Mouse (Mus musculus): ENCODE measurements around the gene 2010111I01Rik. TPM values are rescaled to one million over a fixed set of nuclear protein-coding genes. Genes with fewer than 3 reads are reported as not detected.

The 2010111I01Rik gene
- total RNA-seq, 1 experiment, result 58.3 TPM

DNA sequence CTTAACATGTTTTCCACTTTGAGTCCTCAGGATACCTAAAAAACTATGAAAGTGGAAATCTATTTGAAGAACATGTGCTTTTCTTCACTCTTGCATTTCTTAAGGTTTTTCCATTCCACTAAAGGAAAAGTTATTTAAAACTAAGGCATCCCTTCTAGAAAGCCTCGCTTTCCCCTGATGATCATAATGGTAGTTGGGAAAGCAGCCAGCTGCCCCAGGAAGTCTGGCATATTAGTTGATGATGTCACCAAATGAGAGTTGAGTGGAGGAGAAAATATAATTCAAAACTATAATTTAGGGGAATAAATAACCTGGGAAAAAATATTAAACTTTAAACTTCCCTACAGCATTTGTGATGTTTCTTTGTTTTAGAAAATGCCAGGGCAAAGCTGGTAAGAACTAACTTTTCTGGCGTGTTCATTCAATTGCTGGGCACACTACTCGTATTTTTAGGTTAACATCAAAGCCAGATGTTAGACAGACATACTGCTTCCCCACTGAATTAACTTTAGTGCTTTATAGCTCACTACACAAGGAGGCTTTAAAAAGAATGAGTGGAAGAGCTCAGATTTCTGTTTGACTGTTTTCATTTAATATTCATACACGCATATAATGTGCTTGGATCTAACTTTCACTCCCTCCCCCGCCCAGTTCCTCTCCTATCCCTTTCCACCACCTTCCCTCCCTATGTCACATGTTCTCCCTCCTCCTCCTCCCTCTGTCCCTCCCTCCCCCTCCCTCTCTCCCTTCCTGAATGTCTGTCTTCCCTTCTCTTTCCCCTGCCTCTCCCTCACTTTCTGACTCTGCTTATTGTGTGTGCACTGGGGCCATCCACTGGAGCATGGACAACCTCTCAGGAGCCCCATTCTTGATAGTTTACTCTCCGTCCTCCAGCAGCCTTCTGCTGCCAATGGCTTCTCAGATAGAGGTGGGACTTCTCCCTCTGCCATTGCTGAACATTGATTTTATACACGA lies 58.8 kb downstream of the 2010111I01Rik start:
- Histone ChIP-seq H3K9ac (ENCODE audit: insufficient read depth, low read depth, low read length, poor library complexity, severe bottlenecking) (no peak overlapping the region), H3K4me3 (ENCODE audit: insufficient read depth in 1 of 2, low read depth in 1 of 2, low read length in 2 of 2, poor library complexity in 1 of 2, severe bottlenecking in 1 of 2) (no peak overlapping the region), H3K9me3 (ENCODE audit: control insufficient read depth, insufficient read depth, low read depth, low read length) (no peaks in the 10 kb centered on the region), H3K36me3 (ENCODE audit: control insufficient read depth, insufficient read depth, low read length, poor library complexity, severe bottlenecking) (no peaks in the 10 kb centered on the region), H3K27ac (ENCODE audit: insufficient read depth, low read depth, low read length, poor library complexity, severe bottlenecking) (no peak overlapping the region), H3K4me1 (ENCODE audit: control insufficient read depth in 2 of 2, insufficient read depth in 2 of 2, low read length in 2 of 2, poor library complexity in 1 of 2) (no peaks in the 10 kb centered on the region)
- DNase-seq (ENCODE audit: low read depth, low spot score), result no peak
- TF ChIP-seq HCFC1 (IDR thresholded peaks at IDR 0.05; ENCODE audit: borderline replicate concordance, insufficient read depth, low read length) (no peak), CHD2 (IDR thresholded peaks at IDR 0.05; ENCODE audit: low read depth, low read length) (no peak), ZNF384 (IDR thresholded peaks at IDR 0.05; ENCODE audit: low read depth, low read length) (no peak), MAFK (IDR thresholded peaks at IDR 0.05; ENCODE audit: insufficient read depth, low read depth, low read length) (no peak), ZC3H11A (IDR thresholded peaks at IDR 0.05; ENCODE audit: borderline replicate concordance, low read depth, low read length) (no peak)
- in situ Hi-C loops (cut with MboI; ENCODE audit: low sequenced_read_pairs in 2 of 2, unreplicated experiment in 2 of 2), result no loop called here

DNA sequence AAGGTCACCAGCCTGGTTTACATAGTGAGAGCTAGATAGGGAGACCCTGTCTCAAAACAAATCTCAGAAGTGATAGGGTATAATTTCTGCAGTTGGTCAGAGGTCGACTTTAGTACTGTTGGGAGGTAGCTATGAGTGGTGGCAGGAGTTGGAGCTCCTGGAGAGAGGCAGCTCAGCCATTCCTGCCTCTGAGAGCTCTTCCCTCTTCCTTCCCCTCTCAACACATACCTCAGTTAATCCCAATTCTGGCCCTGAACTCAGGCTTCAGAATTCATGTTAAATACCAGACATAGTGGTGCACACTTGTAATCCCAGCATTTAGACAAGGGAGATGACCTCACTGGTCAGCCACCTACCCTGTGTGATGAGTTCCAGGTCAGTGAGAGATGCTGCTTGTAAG lies 65.3 kb downstream of the 2010111I01Rik start:
- no peak overlapping the region for H3K4me3 ChIP-seq (ENCODE audit: insufficient read depth in 1 of 2, low read depth in 1 of 2, low read length in 2 of 2, poor library complexity in 1 of 2, severe bottlenecking in 1 of 2)
- H3K36me3 ChIP-seq (ENCODE audit: control insufficient read depth, insufficient read depth, low read length, poor library complexity, severe bottlenecking), result no peaks in the 10 kb centered on the region
- H3K9me3 ChIP-seq (ENCODE audit: control insufficient read depth, insufficient read depth, low read depth, low read length), result no peaks in the 10 kb centered on the region
- TF ChIP-seq HCFC1 (IDR thresholded peaks at IDR 0.05; ENCODE audit: borderline replicate concordance, insufficient read depth, low read length) (no peak), ZC3H11A (IDR thresholded peaks at IDR 0.05; ENCODE audit: borderline replicate concordance, low read depth, low read length) (no peak), ZNF384 (IDR thresholded peaks at IDR 0.05; ENCODE audit: low read depth, low read length) (no peak), MAFK (IDR thresholded peaks at IDR 0.05; ENCODE audit: insufficient read depth, low read depth, low read length) (no peak), CHD2 (IDR thresholded peaks at IDR 0.05; ENCODE audit: low read depth, low read length) (no peak)
- H3K27ac ChIP-seq (ENCODE audit: insufficient read depth, low read depth, low read length, poor library complexity, severe bottlenecking), result no peak overlapping the region
- in situ Hi-C loops (cut with MboI; ENCODE audit: low sequenced_read_pairs in 2 of 2, unreplicated experiment in 2 of 2), result loop anchor here in 1 of 2 experiments (25.0 kb wide), 1 partner anchor 307 kb away; no protein-coding TSS in a partner anchor
- DNase-seq (ENCODE audit: low read depth, low spot score), result no peak
- H3K4me1 ChIP-seq (ENCODE audit: control insufficient read depth in 2 of 2, insufficient read depth in 2 of 2, low read length in 2 of 2, poor library complexity in 1 of 2), result peaks cover 0 to 7% of the 10 kb centered on the region in 2 experiments; a peak in 2 of 4 replicates
- H3K9ac ChIP-seq (ENCODE audit: insufficient read depth, low read depth, low read length, poor library complexity, severe bottlenecking), result no peak overlapping the region

DNA sequence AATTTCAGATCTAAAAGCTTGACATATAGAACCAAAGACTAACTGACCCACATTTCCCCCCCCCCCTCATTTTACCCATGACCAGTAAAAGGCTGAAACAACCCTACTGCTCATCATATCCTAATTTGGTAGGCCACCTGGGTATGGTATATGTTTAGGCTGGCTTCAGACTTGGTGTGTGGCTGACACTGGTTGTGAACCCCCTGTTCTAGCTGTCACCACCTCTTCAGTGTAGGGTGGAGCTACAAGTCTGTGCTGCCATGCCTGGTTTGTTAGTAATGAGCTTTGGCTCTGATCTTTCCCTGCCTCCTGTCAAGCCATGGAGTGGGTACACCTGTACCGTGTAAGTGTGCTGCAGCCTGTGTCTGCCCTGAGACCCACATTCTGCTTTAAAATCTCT lies 66.6 kb downstream of the 2010111I01Rik start:
- no peaks in the 10 kb centered on the region for H3K36me3 ChIP-seq (ENCODE audit: control insufficient read depth, insufficient read depth, low read length, poor library complexity, severe bottlenecking)
- no peak overlapping the region for H3K27ac ChIP-seq (ENCODE audit: insufficient read depth, low read depth, low read length, poor library complexity, severe bottlenecking)
- H3K9me3 ChIP-seq (ENCODE audit: control insufficient read depth, insufficient read depth, low read depth, low read length), result no peaks in the 10 kb centered on the region
- TF ChIP-seq HCFC1 (IDR thresholded peaks at IDR 0.05; ENCODE audit: borderline replicate concordance, insufficient read depth, low read length), result no peak
- TF ChIP-seq CHD2 (IDR thresholded peaks at IDR 0.05; ENCODE audit: low read depth, low read length), result no peak
- no peak for TF ChIP-seq ZNF384 (IDR thresholded peaks at IDR 0.05; ENCODE audit: low read depth, low read length)
- TF ChIP-seq ZC3H11A (IDR thresholded peaks at IDR 0.05; ENCODE audit: borderline replicate concordance, low read depth, low read length), result no peak
- TF ChIP-seq MAFK (IDR thresholded peaks at IDR 0.05; ENCODE audit: insufficient read depth, low read depth, low read length), result no peak
- peaks cover 0 to 7% of the 10 kb centered on the region in 2 experiments; a peak in 2 of 4 replicates for H3K4me1 ChIP-seq (ENCODE audit: control insufficient read depth in 2 of 2, insufficient read depth in 2 of 2, low read length in 2 of 2, poor library complexity in 1 of 2)
- no peak overlapping the region for H3K4me3 ChIP-seq (ENCODE audit: insufficient read depth in 1 of 2, low read depth in 1 of 2, low read length in 2 of 2, poor library complexity in 1 of 2, severe bottlenecking in 1 of 2)
- in situ Hi-C loops (cut with MboI; ENCODE audit: low sequenced_read_pairs in 2 of 2, unreplicated experiment in 2 of 2), result loop anchor here in 1 of 2 experiments (25.0 kb wide), 1 partner anchor 306 kb away; no protein-coding TSS in a partner anchor
- H3K9ac ChIP-seq (ENCODE audit: insufficient read depth, low read depth, low read length, poor library complexity, severe bottlenecking), result no peak overlapping the region
- no peak for DNase-seq (ENCODE audit: low read depth, low spot score)

DNA sequence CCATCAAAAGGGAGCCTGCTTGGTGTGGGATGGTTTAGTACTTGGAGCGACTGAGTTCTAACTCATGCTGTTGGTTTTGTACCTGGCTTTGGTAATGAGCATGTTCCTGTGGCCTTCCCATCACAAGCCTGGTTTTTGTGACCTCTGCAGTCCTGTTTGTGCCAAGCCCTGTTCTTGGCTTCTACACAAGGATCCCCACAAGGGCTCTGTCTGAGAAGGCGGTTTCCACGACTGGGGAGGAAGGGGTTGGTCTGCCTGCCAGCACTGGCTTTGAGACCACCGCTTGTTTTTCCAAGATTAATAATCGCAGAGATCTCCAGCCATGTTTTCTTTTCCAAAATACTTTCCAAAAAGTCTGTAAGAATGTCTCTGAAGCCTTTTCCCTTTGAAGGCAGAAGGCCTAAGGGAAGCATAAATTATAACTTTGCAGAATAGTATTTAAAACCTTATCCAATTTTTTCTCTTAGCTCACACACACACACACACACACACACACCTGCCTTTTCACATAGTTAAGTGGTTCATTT lies 67.7 kb downstream of the 2010111I01Rik start:
- peaks cover 0 to 7% of the 10 kb centered on the region in 2 experiments; a peak in 2 of 4 replicates for H3K4me1 ChIP-seq (ENCODE audit: control insufficient read depth in 2 of 2, insufficient read depth in 2 of 2, low read length in 2 of 2, poor library complexity in 1 of 2)
- H3K9me3 ChIP-seq (ENCODE audit: control insufficient read depth, insufficient read depth, low read depth, low read length), result no peaks in the 10 kb centered on the region
- H3K4me3 ChIP-seq (ENCODE audit: insufficient read depth in 1 of 2, low read depth in 1 of 2, low read length in 2 of 2, poor library complexity in 1 of 2, severe bottlenecking in 1 of 2), result no peak overlapping the region
- no peak overlapping the region for H3K27ac ChIP-seq (ENCODE audit: insufficient read depth, low read depth, low read length, poor library complexity, severe bottlenecking)
- TF ChIP-seq MAFK (IDR thresholded peaks at IDR 0.05; ENCODE audit: insufficient read depth, low read depth, low read length) (no peak), HCFC1 (IDR thresholded peaks at IDR 0.05; ENCODE audit: borderline replicate concordance, insufficient read depth, low read length) (no peak), ZC3H11A (IDR thresholded peaks at IDR 0.05; ENCODE audit: borderline replicate concordance, low read depth, low read length) (no peak), ZNF384 (IDR thresholded peaks at IDR 0.05; ENCODE audit: low read depth, low read length) (no peak), CHD2 (IDR thresholded peaks at IDR 0.05; ENCODE audit: low read depth, low read length) (no peak)
- no peak for DNase-seq (ENCODE audit: low read depth, low spot score)
- H3K9ac ChIP-seq (ENCODE audit: insufficient read depth, low read depth, low read length, poor library complexity, severe bottlenecking), result no peak overlapping the region
- in situ Hi-C loops (cut with MboI; ENCODE audit: low sequenced_read_pairs in 2 of 2, unreplicated experiment in 2 of 2), result loop anchor here in 1 of 2 experiments (25.0 kb wide), 1 partner anchor 305 kb away; no protein-coding TSS in a partner anchor
- no peaks in the 10 kb centered on the region for H3K36me3 ChIP-seq (ENCODE audit: control insufficient read depth, insufficient read depth, low read length, poor library complexity, severe bottlenecking)
